Mouse (Mus musculus): ENCODE results near the gene Grem1. TPM values are rescaled to one million over a fixed set of nuclear protein-coding genes. Genes with fewer than 3 reads are reported as not detected.

Gene Grem1
- polyA plus RNA-seq (2015; fragmentation: Nextera tagmentation; extraction: Ambion mirVana): 8.1 and 9.0 TPM in 2 replicates

DNA sequence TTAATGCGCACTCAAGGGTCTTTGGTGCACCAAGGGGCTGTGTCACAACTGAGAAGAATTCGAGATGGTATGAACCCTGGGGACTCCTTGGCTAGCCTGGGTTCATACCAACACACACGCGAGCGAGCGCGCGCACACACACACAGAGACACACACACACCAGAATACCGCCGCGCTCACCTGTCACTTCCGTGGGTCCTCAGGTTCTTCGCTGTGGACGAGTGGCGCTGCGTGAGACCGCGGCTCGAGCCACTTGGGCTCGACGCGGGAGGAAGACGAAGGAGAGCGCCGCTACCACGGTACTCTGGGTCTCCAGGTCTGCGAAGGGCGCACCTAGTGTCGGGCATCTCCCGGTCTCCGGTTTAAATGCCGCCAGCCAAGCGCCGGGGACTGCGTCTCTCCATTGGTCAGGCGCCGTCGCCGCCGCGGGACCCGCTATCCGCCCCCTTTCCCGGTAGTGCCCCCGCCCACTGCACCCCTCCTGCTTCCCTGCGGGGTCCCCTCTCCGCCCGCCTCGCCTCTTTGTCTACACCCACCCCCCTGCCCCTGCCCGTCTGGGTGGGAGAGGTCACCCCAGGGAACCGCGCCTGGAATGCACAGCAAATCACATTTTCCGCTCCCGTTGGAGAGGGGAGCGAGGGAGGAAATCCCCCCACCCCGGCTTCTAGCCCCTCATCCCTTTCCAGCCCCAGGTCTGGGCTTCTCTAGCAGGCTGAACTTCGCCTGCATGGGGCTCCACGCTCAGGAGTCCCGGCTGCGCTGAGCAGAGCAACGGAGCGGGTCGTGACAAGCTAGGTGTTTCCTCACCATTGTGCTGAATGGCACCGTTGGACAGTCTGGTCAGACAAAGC is at the start of gene Grem1:
Grem1 (minus strand) TSS at position 336 of the 851 bp plus-strand sequence.
- Histone ChIP-seq H3K9me3 (no peaks in the 10 kb centered on the region), H3K36me3 (no peaks in the 10 kb centered on the region), H3K4me1 (replicated peaks) (peaks cover 17% of the 10 kb centered on the region), H3K27me3 (replicated peaks) (peaks cover 29% of the 10 kb centered on the region), H3K4me3 (replicated peaks) (peak within 1 kb of the TSS; percentile 48), H3K27ac (peak within 1 kb of the TSS; percentile 32; the same call in 1 of the 2 replicates), H3K9ac (peak within 1 kb of the TSS; percentile 44), H3K4me2 (replicated peaks) (peak within 1 kb of the TSS; percentile 93)
- WGBS: 1% methylated on average over 64 of the region's 64 CpGs
- ATAC-seq: peak; percentile 70

DNA sequence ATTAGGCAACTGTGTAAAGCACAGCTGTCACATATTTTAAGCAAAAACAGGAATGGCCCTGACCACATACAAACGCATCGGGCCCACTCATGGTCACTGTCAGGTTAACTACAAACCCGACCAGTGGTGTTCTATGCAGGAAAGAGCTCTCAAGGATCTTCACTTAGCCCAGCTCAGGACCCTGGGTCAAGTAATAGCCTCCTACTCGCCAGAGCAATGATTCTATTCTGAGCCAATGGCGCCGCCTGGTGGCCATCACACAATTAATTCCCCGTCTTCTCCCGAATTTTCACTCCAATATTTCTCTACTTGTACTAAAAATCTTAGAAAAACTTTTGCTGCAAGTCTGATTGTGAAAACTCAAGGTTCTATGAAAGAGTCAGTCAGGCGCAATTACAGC is 49.2 kb upstream of the Grem1 start:
- no peaks in the 10 kb centered on the region for H3K36me3 ChIP-seq
- no peak overlapping the region for H3K9ac ChIP-seq
- H3K4me1 ChIP-seq (replicated peaks): no peaks in the 10 kb centered on the region
- no peak overlapping the region for H3K4me3 ChIP-seq (replicated peaks)
- 0 out of 2 replicates have a peak, but pooled peaks have one; percentile 45 for ATAC-seq
- WGBS: 17% methylated on average over 9 of the region's 9 CpGs
- no peaks in the 10 kb centered on the region for H3K27me3 ChIP-seq (replicated peaks)
- no peak overlapping the region for H3K4me2 ChIP-seq (replicated peaks)
- H3K27ac ChIP-seq: no peak overlapping the region
- H3K9me3 ChIP-seq: no peaks in the 10 kb centered on the region

DNA sequence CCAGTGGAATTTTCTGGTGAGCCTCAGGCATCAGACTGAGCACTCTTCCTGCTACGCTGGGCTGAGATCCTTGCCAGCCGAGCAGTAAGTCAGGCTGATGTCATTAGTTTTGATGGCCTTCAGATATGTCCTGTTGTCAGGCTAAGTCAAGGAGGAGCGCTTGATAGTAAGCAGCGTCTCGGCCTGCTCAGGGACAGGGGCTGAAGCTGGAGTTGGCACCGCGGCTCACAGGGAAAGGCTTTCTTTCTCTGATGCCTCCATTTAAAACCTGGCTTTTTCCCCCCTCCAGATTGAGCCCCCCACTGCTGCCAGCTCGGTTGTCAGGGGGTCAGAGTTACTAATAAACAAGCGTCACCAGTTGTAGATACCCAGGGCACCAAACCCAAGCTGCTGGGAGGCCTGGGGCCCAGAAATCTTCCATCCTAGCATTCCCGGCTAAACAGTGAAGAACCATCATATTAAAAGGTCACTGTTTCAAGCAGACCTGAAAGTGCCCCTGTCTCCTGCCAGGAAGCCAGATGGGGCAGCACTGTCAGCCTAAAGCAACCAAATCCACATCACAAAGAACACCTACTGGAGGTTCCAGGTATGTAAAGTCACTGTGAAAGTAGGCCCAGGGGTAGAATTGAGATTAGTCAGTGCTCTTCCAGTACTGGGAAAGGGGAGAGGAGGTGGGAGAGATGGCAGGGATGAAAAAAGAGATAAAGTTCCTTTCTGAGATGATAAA is 48.6 kb upstream of the Grem1 start:
- no peak for ATAC-seq
- Histone ChIP-seq H3K27me3 (replicated peaks) (no peaks in the 10 kb centered on the region), H3K4me1 (replicated peaks) (no peaks in the 10 kb centered on the region), H3K9me3 (no peaks in the 10 kb centered on the region), H3K9ac (no peak overlapping the region), H3K36me3 (no peaks in the 10 kb centered on the region), H3K27ac (no peak overlapping the region), H3K4me2 (replicated peaks) (no peak overlapping the region), H3K4me3 (replicated peaks) (no peak overlapping the region)
- WGBS: 57% methylated on average over 10 of the region's 10 CpGs

DNA sequence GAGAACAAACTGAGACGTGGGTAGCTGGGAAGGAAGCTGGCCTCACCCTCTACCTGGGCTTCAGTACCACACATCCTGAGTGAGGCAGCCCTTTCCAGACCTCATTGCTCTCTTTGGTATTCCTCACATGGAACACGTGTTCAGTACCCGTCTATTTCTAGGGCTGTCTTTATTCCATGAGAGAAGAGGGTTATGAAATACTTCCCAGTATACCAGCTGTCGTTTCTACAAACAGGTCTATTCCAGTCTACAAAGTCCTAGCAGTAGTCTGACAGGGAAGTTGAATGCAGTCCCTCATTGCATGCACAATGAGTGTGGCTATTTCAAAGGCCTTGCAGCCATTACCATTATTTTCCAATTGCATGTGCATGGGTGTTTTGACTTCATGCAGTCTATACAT is 47.3 kb upstream of the Grem1 start:
- H3K9me3 ChIP-seq: no peaks in the 10 kb centered on the region

DNA sequence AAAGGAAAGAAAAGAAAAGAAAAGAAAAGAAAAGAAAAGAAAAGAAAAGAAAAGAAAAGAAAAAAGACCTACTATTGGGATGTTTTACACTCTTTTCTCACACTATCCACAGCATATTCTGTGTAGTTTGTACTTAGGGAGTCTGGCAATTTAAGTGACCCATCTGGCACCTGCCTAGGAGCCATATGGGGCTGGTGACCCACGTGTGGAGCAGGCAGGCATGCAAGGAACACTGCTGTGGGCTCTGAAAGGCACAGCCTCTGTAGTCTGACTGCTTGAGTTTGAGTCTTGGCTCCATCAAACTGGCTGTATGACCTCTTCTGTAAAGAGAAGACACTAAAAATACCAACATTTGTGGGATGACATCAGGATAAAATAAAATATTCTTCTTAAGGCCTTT is 45.3 kb upstream of the Grem1 start:
- Histone ChIP-seq H3K4me1 (replicated peaks) (no peaks in the 10 kb centered on the region), H3K9ac (no peak overlapping the region), H3K9me3 (no peaks in the 10 kb centered on the region), H3K4me2 (replicated peaks) (no peak overlapping the region), H3K27me3 (replicated peaks) (no peaks in the 10 kb centered on the region), H3K36me3 (no peaks in the 10 kb centered on the region), H3K27ac (no peak overlapping the region), H3K4me3 (replicated peaks) (no peak overlapping the region)
- ATAC-seq: no peak
- 31% methylated on average over 1 of the region's 1 CpGs for WGBS

More for the DNA sequence above, 47.3 kb upstream of the Grem1 start:
- no peak for ATAC-seq
- 77% methylated on average over 4 of the region's 4 CpGs for WGBS
- Histone ChIP-seq H3K4me3 (replicated peaks) (no peak overlapping the region), H3K36me3 (no peaks in the 10 kb centered on the region), H3K27me3 (replicated peaks) (no peaks in the 10 kb centered on the region), H3K4me2 (replicated peaks) (no peak overlapping the region), H3K9ac (no peak overlapping the region), H3K4me1 (replicated peaks) (no peaks in the 10 kb centered on the region), H3K27ac (no peak overlapping the region)

DNA sequence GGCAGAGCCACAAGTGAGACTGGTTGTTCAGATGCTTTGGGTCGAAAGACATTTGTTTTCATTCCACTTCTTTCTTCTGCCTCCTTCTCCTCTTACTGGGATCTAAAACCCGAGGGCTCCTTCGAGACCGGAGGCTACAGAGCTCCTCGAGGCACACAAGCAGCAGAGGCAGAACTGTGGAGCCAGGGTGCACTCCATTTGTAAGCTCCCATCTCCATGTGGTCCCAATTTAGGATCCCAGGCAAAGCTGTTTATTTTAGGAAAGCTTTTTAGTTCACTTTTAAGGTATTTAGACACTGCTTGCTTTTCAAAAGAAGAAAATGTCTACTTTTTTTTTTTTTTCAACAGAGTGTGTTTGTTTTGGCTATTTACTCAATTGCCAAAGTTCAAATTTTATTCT is 42.4 kb upstream of the Grem1 start:
- no peaks in the 10 kb centered on the region for H3K9me3 ChIP-seq
- no peak for ATAC-seq
- no peak overlapping the region for H3K27ac ChIP-seq
- H3K4me2 ChIP-seq (replicated peaks): no peak overlapping the region
- no peaks in the 10 kb centered on the region for H3K4me1 ChIP-seq (replicated peaks)
- H3K4me3 ChIP-seq (replicated peaks): no peak overlapping the region
- no peak overlapping the region for H3K9ac ChIP-seq
- no peaks in the 10 kb centered on the region for H3K36me3 ChIP-seq
- WGBS: 73% methylated on average over 5 of the region's 5 CpGs
- H3K27me3 ChIP-seq (replicated peaks): no peaks in the 10 kb centered on the region

DNA sequence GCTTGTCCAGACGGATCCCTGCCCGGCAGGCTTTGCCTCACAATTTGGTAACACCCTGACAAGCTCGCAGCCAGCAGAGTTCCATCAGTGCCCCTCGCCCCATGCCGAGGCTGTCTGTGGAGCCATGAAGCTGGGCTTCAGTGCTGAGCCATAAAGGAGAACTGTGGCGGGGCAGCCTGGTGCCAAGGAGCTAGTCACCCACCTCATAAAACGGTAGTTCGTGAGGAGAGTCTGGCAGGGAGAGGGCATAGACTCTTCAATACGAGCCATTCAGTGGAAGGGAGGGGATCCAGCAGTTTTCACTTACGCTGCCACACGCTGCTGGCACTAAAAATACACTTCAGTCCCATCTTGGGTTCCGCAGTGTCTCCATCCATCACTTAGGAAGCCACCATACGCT is 40.2 kb upstream of the Grem1 start:
- H3K36me3 ChIP-seq: no peaks in the 10 kb centered on the region
- H3K4me2 ChIP-seq (replicated peaks): no peak overlapping the region
- no peaks in the 10 kb centered on the region for H3K9me3 ChIP-seq
- H3K27ac ChIP-seq: no peak overlapping the region
- ATAC-seq: no peak
- no peak overlapping the region for H3K9ac ChIP-seq
- H3K4me1 ChIP-seq (replicated peaks): no peaks in the 10 kb centered on the region
- H3K27me3 ChIP-seq (replicated peaks): no peaks in the 10 kb centered on the region
- WGBS: 76% methylated on average over 13 of the region's 13 CpGs
- H3K4me3 ChIP-seq (replicated peaks): no peak overlapping the region

DNA sequence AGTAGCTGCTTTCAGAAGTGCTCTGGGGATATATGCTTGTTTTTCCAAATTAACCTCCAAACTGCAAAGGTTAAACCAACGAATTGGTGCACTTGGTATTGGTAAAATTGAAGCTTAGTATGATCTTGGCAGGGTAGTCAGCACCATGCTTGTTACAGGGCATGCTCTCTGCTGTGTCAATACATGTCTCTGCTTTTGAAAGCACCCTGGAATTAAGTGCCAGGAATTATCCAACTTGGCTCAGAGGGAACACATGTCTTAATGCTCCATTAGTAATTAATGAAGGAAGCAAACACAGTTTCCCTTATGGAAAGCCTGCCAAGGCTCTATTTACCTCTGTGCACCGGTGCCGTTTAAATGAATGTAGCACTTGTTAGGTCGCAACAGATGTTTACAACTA is 36.7 kb upstream of the Grem1 start:
- 66% methylated on average over 4 of the region's 4 CpGs for WGBS
- ATAC-seq: no peak
- no peak overlapping the region for H3K4me2 ChIP-seq (replicated peaks)
- H3K36me3 ChIP-seq: no peaks in the 10 kb centered on the region
- H3K27ac ChIP-seq: no peak overlapping the region
- no peak overlapping the region for H3K4me3 ChIP-seq (replicated peaks)
- H3K9ac ChIP-seq: no peak overlapping the region
- no peaks in the 10 kb centered on the region for H3K9me3 ChIP-seq
- H3K4me1 ChIP-seq (replicated peaks): no peaks in the 10 kb centered on the region
- H3K27me3 ChIP-seq (replicated peaks): no peaks in the 10 kb centered on the region

DNA sequence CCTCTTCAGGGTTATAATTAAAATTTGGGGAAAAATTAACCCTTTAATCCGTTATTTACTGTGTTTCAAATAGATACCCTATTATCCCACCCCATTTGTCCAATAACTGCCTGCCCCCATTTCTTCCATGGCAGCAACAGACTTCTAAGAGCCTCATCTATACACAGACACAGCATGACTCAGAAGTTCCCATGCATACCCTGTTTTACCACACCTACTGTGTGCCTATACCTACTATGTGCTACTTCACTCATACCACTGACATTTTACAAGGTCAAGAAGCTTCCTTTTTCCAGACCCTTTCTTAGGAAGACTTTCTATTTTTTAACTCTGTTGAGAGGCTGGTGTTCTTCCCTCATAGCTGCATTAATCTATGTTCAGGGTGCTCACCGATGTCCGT is 35.1 kb upstream of the Grem1 start:
- H3K27me3 ChIP-seq (replicated peaks): no peaks in the 10 kb centered on the region
- H3K27ac ChIP-seq: no peak overlapping the region
- H3K36me3 ChIP-seq: no peaks in the 10 kb centered on the region
- H3K9me3 ChIP-seq: no peaks in the 10 kb centered on the region
- H3K4me1 ChIP-seq (replicated peaks): no peaks in the 10 kb centered on the region
- no peak overlapping the region for H3K4me3 ChIP-seq (replicated peaks)
- no peak overlapping the region for H3K9ac ChIP-seq
- no peak for ATAC-seq
- WGBS: 83% methylated on average over 3 of the region's 3 CpGs
- H3K4me2 ChIP-seq (replicated peaks): no peak overlapping the region

DNA sequence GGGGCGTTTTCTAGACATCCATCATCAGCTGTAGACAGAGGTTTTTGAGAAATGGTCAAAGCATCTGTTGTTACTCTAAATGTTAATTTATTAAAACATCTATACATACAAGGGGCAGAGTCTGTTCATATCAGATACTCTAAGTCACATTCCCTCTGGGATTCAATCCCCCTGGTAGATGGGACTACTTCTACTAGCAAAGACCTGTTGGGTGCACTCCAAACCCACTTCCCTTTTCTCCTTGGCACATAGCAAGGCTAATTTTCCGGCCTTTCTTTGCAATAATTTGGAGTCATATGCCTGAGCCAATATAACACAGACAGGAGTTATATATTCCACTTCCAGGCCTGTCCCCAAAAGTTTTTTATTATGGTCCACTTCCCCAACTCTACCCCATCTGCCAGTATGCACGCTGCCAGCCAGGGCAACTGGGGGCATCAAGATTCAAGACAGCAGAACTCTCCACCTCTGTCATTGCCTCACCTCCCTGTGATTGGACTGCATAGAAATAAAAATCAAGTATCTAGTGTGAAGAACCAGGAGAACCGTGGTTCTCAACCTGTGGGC is 30.5 kb upstream of the Grem1 start:
- ATAC-seq: no peak
- no peaks in the 10 kb centered on the region for H3K36me3 ChIP-seq
- WGBS: 80% methylated on average over 4 of the region's 4 CpGs

DNA sequence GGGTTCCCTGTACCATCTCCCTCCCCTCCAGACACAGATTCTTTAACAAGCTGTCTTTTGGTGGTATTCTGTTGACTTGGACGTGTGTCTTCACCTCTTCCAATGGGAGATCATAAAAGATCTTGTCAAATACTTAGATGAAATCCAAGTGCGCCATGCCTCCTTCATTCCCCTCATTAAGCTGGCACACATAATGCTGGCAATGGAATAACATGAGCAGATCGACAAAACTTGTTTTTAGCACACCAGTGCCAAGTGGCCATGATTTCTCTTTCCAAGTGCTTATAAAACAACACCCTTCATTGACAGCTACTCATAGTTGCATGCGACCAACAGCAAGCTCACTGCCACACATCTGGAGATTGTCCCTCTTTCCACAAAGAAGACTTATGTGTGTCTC is 29.4 kb upstream of the Grem1 start:
- no peak overlapping the region for H3K4me2 ChIP-seq (replicated peaks)
- H3K36me3 ChIP-seq: no peaks in the 10 kb centered on the region
- no peaks in the 10 kb centered on the region for H3K27me3 ChIP-seq (replicated peaks)
- no peaks in the 10 kb centered on the region for H3K9me3 ChIP-seq
- H3K9ac ChIP-seq: no peak overlapping the region
- H3K4me1 ChIP-seq (replicated peaks): no peaks in the 10 kb centered on the region
- WGBS: 83% methylated on average over 4 of the region's 4 CpGs
- no peak overlapping the region for H3K27ac ChIP-seq
- H3K4me3 ChIP-seq (replicated peaks): no peak overlapping the region
- no peak for ATAC-seq

More for the DNA sequence above, 30.5 kb upstream of the Grem1 start:
- H3K9me3 ChIP-seq: no peaks in the 10 kb centered on the region
- no peaks in the 10 kb centered on the region for H3K27me3 ChIP-seq (replicated peaks)
- H3K9ac ChIP-seq: no peak overlapping the region
- H3K4me2 ChIP-seq (replicated peaks): no peak overlapping the region
- H3K27ac ChIP-seq: no peak overlapping the region
- H3K4me3 ChIP-seq (replicated peaks): no peak overlapping the region
- no peaks in the 10 kb centered on the region for H3K4me1 ChIP-seq (replicated peaks)

DNA sequence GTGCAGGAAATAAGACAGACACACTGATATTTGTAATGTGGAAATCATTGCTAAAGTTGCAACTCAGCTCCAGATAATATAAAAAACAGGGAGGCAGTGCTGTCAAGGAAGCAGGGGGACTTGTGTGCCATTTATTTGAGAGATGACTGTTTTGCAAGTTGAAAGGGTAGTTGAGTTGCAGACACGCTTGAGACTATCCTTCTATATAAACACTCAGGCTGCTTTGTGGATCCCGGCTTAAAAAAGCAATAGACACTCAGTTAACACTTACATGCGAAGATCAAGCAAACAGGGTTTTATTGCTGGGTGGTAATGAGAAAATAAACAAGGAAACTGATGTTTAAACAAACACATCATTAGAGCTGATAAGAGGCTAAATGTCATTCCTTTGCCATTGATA is 26.4 kb upstream of the Grem1 start:
- ATAC-seq: no peak
- no peak overlapping the region for H3K4me2 ChIP-seq (replicated peaks)
- H3K4me1 ChIP-seq (replicated peaks): no peaks in the 10 kb centered on the region
- H3K9me3 ChIP-seq: no peaks in the 10 kb centered on the region
- H3K36me3 ChIP-seq: no peaks in the 10 kb centered on the region
- H3K4me3 ChIP-seq (replicated peaks): no peak overlapping the region
- H3K27ac ChIP-seq: no peak overlapping the region
- no peak overlapping the region for H3K9ac ChIP-seq
- no peaks in the 10 kb centered on the region for H3K27me3 ChIP-seq (replicated peaks)
- 14% methylated on average over 3 of the region's 3 CpGs for WGBS

All from intestine, embryonic 15.5 days (tissue).